Mouse (Mus musculus): ENCODE data around the gene Samd4b.
A peak's percentile ranks its signal among the peaks of the same experiment; 100 is the strongest.

Gene Samd4b

DNA sequence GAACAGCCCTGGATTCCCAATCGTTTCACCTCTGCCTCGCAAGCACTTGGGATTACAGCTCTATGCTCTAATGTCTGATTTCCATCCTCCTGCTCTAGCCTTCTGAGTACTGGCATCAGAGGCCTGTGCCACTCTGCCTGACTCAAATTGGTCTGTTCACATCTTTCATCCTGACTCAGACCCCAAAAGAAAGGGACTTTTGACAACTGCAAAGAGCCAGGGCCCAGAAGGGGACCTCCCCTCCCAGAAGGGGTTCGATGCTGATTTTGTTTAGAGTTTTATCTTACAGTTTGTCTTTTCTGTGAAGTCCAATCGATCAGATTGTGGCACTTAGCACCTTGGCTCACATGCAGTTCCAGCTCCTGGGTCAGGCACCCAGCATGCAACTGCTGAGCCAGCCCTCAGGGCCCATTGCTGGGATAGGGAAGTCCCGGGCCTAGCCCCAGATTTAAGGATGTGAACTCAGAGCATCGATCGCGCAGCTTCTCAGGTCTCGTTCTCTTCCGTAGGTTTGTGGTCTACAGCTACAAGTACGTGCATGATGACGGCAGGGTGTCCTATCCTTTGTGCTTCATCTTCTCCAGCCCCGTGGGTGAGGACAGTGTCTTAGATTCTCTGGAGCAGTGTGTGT, 153.5 kb downstream of the Samd4b start:
- DNase-seq (ENCODE audit: low spot score) = no peak

DNA sequence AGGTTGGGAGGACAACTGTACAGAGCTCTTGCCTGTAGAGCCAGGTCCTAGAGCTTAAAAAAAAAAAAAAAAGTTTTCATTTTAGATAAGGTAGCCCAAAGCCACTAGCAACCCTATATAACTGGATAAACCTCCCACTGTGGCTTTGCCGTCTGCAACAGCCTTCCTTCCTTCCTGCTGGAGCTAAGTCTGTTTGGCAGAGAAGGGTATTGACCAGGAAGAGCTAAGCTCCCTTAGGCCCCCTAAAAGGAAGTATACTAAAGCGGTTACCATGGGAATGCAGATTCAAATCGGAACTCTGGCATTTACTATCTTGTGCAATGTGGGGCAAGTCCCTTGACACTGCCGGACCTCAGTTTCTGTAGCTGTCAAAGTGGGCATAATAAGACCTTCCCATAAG, 155.3 kb downstream of the Samd4b start:
- DNase-seq (ENCODE audit: low spot score) = no peak

DNA sequence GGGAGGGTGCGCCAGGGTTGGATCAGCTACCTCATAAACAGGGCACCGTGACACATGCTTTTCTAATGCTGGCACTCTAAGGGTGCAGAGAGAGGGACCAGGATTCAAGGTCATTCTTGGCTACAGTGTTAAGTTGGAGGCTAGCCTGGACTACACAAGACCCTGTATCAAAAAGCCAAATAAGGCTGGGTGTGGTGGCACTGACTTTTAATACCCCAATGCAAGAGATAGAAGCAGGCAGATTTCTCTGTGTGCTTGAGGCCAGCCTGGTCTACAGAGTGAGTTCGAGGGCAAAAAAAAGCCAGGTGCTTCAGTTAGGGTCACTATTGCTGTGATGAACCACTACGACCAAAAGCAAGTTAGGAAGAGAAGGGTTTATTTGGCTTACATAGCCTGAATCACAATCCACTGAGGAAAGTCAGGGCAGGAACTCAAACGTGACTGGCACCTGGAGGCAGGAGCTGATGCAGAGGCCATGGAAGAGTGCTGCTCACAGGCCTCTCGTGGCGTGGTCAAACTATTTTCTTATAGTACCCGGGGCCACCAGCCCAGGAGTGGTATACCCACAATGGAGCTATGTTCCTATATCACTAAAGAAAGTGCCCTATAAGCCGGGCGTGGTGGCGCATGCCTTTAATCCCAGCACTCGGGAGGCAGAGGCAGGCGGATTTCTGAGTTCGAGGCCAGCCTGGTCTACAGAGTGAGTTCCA, 156.0 kb downstream of the Samd4b start:
- no peak for DNase-seq (ENCODE audit: low spot score)

DNA sequence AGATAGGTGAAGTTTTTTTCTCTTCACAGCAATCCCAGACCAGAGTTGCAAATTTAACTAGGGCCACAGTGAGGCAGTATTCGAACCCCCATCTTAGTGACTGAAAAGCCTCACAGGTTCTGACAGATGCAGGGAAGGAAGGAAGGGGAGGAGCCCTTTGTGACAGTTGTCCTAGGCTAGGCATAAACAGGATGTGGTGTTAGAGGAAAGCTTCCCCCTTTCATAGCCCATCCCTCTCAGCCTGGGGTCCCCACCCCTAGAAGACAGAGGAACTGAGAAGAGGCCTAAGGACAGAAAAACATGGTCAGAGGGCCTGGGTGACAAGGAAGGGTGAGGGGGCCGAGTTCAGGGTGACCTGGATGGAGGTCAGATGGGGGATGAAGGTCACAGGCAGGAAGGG, 157.2 kb downstream of the Samd4b start:
- no peak for DNase-seq (ENCODE audit: low spot score)

DNA sequence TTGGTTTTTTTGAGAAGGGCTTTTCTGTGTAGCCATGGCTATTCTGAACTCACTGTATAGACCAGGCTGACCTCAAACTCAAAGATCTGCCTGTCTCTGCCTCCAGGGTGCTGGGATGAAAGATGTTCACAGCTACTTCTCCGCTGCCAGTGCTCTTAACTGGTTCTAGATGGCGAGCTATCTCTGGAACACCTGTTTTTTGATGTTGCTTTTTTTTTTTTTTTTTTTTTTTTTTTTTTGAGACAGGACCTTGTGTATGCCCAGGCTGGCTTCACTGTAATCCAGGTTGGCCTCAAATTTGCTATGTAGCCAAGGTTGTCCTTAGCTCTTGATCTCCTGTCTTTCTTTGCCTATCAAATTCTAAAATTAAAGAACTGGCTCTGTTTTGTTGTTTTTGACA, 159.2 kb downstream of the Samd4b start:
- no peak for DNase-seq (ENCODE audit: low spot score)

DNA sequence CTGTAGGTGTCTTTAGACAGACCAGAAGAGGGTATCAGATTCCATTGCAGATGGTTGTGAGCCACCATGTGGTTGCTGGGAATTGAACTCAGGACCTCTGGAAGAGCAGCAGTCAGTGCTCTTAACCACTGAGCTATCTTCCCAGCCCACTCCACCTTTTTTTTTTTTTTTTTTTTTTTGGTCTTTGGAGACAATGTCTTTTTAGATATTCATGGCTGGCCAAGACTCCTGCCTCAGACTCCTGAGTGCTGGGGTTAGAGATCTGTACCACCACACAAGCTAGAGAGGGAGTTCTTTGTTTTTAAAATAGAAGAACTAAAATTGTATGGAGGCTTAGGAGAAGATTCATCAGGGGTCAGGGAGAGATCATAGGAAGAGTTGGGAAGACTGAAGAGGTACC, 160.0 kb downstream of the Samd4b start:
- no peak for DNase-seq (ENCODE audit: low spot score)

DNA sequence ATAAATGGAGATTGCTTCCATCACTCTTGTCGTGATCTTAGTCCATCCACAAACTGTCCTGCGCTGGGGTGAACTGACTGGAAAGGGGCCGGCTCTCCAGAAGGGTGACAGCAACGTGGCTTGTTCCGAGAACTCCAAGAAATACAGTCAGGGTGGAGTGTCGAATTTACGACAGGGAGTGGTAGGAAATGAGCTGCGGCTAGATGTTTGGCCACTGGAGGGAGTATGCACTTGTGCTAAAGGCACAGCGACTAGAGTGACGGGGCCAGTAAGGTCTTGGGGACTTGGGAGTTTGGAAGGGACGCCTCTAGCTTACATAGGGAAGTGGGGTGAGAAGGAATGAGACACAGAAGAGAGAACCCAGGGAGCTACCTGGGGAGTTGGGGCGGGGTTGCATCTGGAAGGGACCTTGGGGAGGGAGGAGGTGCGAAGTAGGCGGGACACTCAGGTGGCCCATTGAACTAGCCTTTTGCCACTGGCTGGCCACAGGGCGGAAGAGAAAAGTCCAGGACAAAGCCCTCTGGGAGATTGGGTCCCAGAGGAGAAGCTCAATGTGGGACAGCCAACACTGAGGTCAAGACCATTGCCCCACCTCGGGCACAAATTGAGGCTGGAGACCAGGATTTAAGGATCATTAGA, 160.9 kb downstream of the Samd4b start, which contains the start of gene Gmfg:
Gene Gmfg, plus strand, starts transcription at position 516 of the 639 bp plus-strand sequence.
- DNase-seq (ENCODE audit: low spot score) = peak; percentile 70

DNA sequence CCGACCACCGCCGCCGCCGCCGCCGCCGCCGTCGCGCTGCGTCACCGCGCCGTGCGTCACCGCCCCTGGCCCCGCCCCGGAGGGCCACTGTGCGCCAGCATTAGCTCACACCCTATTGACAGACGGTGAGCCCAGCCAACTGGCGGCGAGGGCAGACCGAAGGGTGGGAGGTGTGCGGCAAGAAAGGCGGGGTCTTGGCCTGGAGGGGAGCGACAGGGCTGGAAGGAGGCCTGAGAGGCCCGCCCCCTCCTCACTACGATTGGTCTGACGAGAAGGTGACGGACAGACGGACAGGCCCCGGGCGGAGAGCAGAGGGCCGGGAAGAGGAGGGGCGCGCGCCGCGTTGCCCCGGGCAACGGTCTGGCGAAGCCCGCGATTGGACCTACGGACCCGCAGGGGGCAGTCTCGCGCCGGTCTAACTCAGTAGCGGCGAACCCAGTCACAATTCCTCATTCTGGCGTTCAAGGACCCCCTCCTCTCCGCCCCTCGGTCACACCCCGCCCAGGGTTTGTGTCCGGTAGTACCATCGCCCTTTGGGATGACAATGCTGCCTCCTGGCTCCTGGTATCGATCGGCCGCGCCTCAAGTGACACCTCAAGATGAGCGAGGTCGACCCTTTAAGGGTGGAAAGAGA, 161.6 kb downstream of the Samd4b start:
- peak; percentile 100 for DNase-seq (ENCODE audit: low spot score)

DNA sequence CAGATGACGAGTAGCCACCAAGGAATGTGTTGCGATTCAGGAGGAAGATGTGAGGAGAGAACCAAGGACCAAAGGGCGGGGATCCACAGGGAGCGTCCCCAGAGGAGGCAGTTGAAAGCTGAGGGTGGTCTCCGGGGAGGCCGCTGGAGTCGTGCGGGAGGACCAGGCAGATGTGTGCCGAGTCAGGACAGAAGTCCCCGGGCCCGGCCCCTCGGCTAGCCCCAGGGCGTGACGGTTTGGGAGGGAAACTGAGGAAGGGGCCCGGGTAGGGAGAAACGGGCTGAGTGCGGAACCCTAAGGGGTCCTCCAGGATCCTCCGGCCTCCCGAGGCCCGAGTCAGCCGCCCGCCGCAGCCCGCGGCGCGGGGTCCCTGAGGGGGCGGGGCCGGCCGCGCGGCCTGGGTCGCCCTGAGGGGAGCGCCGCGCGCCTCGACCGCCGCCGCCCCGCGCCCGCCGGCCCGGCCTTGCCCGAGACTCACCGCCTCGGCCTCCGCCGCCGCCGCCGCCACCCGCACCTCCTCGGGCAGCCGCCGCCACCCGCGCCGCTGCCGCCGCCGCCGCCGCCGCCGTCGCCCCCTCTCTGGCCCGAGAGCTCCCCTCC, 162.2 kb downstream of the Samd4b start:
- DNase-seq (ENCODE audit: low spot score) = peak; percentile 29

DNA sequence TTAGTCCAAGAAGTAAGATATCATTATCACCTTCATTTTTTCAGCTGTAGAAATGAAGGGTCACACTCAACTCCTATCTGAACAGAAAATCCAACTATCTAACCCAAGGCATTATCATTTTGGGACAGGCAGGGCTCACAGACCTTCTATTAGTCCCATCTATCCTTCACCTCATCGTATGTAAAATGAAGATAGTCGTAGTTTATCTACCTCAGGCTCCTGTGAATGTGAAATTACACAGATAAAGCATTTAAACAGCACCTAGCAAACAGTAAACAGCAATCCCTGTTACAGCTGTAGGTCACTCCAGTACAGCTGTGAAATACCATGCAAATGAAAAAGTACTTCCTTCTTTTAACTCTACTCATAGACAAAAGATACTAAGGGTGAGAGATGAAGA, 165.7 kb downstream of the Samd4b start:
- DNase-seq (ENCODE audit: low spot score) = no peak

DNA sequence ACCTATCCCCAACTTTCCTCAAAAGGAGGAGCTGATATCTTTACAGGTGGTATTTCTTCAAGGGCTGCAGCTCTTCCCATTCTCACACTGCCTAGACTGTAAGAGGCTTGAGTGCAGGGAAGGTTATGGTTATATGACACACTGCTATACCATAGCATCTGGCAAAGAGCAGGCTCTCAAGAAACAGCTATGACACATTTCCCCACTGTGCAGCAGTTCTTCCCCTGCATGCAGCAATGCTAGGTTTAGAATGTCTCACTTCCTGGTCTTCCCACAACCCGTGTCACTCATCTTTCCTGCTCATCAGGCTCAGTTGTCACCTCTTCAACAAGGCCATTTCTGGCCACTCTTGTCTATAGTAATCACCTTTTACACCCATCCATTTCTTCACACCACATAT, 167.4 kb downstream of the Samd4b start:
- no peak for DNase-seq (ENCODE audit: low spot score)

DNA sequence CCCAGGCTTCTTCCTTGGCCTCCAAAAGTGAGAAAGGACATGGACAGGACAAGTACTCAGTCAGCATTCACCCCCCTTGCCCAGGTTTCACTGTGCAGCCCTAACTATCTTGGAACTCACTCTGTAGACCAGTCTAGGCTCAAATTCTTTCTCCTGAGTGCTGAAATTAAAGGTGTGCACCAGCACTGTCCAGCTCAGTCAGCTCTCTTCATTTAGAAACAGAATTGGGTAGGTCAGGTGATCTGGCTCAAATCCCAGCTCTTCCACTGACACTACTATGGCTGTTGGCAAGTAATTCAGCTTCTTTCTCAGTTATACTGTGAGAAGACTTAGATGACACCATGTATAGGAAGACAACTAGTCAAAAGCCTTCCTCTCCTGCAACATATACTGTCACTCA, 170.2 kb downstream of the Samd4b start:
- no peak for DNase-seq (ENCODE audit: low spot score)

DNA sequence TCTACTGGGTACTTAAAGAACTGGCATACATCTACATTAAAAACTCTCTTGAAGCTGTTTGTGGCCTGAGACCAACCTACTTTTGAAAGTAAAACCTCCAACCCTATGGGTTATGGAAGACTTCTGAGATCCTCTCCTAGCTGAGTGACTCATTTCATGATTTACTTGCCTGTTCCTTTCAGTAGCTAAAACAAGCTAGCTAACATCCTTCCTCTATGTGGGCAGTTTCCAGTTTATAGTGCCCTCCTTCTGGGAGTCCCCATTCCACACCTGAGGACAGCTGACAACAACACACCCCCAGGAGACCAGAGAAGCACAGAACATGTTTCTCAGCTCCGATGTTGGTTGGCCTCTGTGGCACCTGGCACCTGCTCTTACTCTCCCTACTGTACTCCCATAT, 174.9 kb downstream of the Samd4b start:
- DNase-seq (ENCODE audit: low spot score) = no peak

DNA sequence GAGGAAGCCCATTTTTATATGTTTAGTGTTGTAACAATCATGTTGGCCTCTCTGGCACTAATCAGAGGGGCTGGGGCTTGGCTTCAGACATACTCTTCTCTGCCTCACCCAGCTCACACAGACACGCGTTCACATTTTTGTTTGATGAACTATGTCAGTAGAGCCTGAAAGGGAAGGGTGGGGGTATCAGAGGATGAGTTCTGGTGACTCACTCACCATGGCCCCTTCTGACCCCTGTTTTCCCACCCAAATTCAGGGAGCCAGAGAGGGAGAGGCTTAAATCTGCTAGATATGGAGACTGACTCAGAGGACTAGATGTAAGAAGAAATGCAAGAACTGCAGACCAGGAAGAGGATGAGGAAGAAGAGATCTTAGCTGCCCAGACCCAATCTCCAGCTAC, 178.5 kb downstream of the Samd4b start:
- no peak for DNase-seq (ENCODE audit: low spot score)

DNA sequence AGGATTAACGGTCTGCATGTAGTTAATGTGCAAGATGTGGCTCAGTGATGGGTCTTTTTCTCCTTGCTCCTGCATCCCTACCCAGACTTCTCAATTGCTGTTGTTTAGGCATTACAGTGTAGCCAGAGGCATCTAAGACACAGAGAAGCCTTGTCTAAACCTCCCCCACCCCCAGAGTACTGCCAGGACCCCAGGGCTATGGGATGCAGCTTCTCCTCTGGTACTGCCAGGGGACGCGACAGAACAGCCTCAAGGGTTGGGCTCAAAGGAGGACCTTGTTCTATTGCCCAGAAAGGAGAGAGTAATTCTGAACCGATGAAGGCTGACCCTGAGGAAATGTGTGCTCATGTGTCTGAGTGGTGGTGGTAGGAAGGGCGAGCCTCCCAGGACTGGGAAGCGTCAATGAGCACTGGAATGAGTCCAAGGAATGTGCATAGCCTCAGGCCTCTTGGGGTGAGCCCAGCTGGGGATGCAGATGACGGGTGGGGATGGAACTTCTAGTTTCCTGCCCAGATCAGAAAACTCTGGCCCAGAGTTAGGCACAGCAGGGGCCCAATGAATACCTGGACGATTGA, 179.8 kb downstream of the Samd4b start:
- DNase-seq (ENCODE audit: low spot score) = no peak

DNA sequence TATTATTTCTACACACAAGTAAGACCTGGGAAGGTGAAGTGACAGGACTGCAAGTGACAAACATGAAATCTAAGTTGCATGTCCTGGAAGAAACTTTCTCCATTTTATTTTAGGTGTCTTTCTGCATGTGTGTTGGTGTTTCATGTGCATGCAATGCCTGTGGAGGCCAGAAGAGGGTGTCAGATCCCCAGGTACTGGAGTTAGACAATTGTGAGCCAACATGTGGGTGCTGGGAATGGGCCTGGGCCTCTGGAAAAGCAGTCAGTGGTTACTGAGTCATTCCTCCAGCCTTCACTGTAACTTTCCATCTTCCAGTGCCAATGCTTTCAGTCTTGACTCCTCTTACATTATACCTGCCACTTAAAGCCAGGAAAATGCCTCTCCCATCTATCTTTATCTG, 180.6 kb downstream of the Samd4b start:
- DNase-seq (ENCODE audit: low spot score) = no peak

DNA sequence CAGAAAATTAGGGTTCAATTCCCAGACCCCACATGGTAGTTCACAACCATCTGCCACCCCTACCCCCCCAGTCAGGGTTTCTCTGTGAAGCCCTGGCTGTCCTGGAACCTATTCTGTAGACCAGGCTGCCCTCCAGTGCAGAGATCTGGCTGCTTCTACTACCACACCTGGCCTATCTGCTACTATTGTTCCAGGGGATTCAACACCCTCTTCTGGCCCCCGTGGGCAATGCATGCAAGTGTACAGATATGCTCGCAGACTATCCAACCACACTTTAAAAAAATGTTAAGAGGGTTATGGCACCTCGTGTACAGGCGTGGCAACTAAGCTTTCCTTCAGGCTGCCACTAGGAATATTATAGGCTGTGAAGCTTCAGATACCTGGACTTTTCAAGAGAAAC, 185.1 kb downstream of the Samd4b start:
- DNase-seq (ENCODE audit: low spot score) = no peak

DNA sequence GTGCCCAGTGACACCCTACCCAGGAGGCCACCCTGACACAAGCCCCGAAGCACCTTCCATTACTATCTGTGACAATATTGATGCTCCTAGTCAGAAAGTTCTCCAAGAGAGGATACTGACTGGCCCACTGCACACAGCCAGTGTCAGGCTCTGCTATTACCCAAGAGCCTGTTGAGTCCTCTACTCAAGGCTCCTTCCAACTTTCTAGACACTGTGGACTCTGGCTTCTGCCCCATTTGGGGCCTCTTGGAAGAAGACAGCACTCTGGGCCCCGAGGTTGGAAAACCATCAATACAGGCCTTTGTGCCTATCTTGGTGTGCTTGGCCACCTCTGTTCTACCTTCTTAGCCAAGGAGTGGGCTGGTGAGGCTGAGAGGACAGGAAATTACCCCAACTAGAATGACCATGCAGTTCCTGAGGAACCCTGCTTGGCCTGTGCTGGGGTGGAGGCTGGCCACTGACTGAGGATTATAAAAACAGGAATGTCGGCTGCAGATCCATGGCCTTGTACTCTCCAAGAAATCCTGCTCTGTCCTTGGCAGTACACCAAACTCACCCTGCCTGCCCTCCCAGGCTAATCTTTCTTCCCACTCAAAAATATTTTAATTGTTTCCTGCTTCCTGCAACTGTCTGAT, 187.0 kb downstream of the Samd4b start:
- DNase-seq (ENCODE audit: low spot score) = peak; percentile 60

DNA sequence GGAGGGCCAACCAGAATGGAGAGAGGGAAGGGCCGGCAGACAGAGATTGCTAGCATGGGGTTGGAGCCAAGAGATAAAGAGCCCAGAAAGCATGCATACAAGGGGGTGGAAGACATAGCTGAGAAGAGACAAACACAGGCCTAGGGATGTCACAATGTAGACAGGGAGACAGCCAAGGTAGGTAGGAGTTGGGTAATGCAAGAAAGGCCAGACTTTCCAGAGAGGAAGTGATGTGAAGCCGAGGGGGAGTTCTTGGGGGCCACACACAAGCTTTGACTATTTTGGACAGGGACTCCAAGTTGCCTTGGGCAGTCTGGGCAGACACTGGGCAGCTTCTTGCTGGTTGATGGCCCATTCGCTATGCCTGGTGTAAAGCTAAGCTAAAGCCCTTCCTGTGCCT, 196.0 kb downstream of the Samd4b start:
- DNase-seq (ENCODE audit: low spot score) = no peak

DNA sequence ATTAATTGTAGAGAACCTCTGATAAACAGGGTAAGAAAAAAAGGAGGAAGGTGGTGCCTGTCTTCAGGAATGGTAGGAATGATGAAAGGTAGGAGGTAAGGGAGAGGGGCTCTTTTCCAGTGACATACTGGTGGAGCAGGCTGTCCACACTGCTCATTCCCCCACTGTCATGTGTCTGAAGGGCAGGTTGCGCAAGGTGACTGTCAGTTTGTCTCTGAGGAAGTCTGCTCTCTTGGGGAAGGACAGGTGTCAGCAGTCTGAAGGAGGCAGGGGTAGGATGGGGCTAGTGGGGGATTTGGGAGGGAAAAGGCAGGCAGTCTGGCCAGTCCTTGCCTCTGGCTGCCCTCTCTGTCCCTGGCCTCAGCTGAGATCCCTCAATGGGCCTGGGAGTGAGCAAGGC, 196.9 kb downstream of the Samd4b start:
- DNase-seq (ENCODE audit: low spot score) = no peak

DNA sequence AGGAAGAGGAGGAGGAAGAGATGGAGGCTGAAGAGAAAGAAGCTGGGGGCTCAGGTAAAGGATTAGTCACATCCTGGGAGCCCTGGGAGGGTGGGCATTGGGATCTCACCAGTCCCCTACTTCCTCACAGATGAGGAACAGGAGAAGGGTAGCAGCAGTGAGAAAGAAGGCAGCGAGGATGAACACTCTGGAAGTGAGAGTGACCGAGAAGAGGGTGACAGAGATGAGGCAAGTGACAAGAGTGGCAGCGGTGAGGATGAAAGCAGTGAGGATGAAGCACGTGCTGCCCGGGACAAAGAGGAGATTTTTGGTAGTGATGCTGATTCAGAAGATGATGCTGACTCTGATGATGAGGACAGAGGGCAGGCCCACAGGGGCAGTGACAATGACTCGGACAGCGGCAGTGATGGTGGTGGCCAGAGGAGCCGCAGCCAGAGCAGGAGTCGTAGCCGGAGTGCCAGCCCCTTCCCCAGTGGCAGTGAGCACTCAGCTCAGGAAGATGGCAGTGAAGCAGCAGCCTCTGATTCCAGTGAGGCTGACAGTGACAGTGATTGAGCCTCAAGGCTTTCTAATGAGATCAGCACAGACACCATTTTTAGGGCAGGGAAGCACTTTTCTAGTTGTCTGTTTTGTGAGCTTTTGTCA, 199.1 kb downstream of the Samd4b start:
- DNase-seq (ENCODE audit: low spot score) = no peak

Data from ovary, postnatal 36 days (tissue).